Mouse (Mus musculus) lung, postnatal 36 days (tissue): ENCODE measurements around the gene Ctsw.

Experiments used
- DNase-seq: peaks from one replicate; pipeline ENCODE4 v3.0.0; 2022; ENCODE audit warnings: mixed read lengths

The Ctsw gene

DNA sequence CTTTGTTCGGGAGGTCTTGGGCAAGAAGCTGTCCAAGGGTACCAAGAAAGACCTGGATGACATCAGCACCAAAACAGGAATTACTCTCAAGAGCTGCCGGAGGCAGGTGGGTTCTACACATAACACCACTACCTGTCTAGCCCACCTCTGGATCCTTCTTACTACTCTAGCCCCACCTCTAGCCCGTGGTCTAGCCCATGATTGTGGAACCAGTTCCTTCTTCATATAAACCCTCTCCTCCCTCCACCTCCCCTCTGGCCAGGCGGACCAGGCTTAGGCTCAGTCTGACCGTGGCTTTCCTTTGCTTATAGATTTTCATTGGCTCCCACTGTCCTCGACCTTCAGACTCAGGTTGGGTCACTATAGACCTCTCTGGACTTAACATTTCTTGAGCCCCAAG is 6.9 kb downstream of the Ctsw start:
- no peak for DNase-seq

DNA sequence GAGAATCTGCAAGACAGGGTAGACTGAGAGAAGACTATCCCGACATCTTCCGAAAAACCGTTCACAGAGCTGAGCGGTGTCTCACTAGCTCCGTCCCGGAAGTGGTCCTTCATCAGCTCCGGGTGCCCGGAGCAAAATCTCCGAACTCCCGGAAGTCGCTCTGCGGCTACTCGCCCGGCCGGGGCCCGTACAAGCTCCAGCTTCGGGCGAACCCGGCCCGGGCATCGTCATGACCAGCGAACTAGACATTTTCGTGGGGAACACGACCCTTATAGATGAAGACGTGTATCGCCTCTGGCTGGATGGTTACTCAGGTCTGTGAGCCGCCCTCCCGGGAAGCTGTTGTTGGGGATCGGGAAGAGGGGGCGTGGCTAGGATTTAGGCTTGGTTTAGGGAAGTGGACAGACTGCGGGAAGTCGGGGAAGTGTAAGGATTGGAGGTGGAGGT is 7.8 kb downstream of the Ctsw start, which contains the start of gene Fibp:
TSS of gene Fibp (plus strand) at position 151 of the 447 bp plus-strand sequence.
- peak; percentile 92 for DNase-seq

DNA sequence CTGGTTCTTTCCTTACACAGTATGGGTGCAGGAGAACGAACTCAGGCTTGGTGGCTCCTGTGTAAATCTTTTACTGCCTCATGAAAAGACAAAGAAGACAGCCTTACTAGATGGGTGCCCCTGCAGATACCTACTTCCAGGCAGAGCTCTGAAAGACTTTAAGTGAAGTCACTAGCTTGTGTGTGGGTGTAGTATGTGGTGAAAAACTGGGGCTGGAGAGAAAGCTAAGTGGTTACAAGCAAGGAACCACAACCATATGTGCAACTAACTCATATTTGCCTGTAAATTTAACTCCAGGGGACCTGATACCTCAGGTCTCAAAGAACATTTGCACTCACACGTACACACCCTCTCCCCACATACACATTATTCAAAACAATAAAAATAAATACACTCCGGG is 8.4 kb downstream of the Ctsw start:
- DNase-seq: no peak

DNA sequence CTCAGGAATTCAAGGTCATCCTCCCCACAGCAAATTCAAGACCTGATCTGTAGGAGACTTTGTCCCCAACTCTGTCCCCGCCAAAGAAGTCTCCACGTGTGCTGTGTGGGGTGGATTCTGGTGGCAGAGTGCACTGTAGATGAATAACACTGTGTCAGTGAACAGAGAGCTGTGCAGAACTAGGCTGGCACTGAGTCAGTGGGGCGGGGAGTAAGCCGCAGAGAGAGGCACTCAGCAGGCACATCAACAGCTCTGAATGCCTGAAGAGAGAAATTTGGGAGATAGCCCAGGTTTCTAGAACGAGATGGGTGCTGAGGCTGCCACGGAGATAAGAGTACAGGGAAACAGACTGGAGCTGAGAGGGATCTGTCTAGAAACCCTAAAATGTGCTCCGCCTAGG is 9.3 kb downstream of the Ctsw start:
- DNase-seq: no peak

DNA sequence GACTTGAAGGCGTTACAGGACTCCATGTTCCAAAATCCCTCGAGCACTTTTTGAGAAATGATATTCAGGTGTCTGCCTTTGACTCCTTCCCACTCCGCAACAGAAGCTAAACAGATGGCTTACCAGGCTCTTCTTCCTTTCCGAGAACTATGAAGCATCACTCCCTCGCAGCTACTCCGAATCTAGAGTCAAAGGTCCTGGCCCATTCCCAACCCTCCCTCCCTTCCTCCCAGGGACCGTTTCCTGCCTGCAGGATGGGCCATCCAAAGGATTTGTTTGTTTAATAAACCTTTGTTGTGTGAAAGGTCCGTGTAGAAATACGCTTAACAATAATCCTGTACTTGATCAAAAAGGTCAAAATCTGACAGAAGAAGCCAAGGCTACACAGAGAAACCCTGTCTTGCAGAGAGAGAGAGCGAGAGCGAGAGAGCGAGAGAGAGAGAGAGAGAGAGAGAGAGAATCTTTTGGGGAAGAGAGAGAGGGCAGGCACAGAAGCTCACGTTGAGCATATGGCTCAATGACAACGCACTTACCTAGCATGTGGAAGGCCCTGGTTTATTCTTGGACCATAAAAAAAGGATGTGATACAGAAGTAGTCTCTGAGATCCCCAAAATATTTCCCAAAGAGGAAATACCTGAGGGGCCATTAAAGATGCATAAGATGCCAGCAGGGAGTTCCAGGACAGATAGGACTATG is 10.4 kb downstream of the Ctsw start, which contains the start of gene Ccdc85b:
TSS of gene Ccdc85b (minus strand) at position 149 of the 697 bp plus-strand sequence.
- DNase-seq: no peak

DNA sequence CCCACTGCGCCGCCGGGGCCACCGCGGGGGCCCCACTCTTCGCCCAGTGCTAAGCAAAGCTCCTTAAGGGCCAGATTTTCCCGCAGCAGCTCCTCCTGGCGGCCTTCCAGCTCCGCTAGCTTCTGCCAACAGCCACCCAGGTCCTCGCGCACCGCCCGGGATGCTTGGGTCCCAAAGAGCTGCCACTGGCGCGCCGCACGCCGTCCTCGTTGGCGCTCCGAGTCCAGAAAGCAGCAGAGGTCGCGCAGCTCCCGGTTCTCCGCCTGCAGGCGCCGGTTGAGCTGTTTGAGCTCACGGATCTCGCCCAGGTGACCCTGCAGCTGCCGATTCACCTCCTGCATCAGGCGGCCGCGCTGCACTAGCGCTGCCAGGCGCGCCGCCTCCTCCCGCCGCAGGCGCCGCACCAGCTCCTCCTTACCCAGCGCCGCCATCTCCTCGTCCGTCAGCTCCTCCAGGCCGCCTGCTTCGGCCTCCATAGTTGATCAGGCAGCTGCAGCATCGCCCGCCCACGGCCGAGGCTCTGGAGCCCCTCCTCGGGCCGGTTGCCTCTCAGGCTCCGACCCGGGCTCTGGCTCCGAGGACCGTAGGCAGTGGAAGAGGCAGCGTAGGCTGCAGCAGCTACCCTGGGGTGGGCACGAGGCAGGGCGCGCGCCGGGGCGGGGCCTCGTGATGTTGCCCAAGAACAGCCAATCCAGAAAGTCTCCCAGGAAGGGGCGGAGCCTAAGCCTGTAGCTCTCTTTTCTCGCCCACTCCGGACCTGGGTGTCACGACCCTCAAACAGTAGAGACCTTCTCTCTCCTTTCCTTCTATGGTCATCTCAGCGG is 11.2 kb downstream of the Ctsw start:
- DNase-seq: peak; percentile 98

DNA sequence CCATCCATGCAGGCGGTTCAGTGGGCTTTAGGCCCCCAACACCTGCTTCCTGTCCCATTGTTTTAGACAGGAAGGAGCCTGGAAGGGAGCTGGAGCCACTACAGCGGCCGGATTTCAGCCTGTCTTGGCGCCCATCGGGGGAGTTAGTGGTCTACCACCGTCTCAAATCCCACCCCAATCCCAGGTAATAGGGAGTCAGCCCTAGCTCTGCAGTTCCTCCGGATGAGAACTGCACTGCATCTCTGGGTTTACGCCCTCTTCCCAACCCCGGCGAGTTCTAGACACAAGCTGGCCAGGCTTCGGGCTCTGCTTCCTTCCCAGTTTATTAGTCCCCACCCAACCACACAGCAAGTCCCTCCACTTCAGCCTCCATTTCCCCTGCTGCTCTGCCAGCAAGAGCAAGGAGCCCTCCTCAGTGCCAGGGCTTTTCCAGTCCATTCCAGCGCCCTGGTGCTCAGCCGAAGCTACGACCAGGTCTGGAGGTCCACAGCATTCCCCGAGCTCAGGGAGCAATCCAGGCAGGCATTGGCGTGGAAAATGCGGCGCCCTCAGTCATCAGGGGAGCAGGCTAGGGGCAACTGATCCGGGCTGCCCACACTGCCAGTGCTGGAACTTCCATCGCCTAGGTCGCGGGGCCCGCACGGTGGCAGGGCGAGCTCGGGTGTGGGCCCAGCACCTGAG is 11.9 kb downstream of the Ctsw start:
- peak; percentile 65 for DNase-seq

DNA sequence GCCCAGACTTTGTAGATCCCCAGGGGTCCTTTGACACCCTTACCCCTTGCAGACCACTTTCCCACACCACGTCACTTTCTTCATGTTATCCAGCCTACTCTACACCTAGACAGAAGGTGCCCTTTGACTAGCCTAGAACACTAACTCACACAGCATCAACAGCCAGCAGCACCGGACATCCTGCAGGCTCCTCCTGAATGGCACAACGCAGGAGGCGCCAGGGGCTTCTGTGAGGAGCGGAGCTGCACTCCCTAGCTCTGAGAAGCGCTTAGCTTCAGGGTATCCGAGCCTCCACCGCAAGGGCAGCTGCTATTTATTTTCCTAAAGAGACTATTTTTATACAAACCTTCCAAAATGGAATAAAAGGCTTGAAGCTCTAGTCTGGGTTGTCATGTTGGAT is 12.7 kb downstream of the Ctsw start:
- DNase-seq: no peak

DNA sequence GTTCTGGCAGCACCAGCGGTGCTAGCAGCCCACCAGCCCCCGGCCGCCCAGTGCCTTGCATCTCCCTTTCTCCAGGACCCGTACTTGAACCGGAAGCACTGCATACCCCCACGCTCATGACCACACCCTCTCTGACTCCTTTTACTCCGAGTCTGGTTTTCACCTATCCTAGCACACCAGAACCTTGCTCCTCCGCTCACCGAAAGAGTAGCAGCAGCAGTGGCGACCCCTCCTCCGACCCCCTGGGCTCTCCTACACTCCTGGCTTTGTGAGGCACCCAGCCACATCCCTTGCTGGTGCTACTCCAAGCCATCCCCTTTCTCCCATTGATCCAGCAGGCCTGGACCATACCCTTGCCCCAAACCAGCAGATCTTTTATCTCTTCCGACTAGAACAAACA is 13.3 kb downstream of the Ctsw start:
- no peak for DNase-seq

DNA sequence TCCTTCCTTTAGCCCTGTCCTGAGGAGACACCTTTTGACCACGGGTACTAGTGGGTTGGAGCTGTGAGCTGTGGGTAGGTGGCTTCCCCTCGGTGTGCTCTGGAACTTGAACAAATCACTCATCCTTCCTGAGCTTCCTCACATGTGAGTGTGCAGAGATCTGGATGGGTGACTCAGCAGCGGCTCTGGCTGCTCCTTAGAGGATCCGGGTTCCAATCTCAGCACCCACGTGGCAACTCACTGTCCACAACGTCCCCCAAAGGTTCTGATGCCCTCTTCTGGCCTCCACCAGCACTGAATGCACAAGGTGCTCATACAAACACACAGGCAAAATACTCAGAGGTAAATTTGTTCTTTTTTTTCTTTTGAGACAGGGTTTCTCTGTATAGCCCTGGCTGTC is 16.5 kb downstream of the Ctsw start:
- no peak for DNase-seq

DNA sequence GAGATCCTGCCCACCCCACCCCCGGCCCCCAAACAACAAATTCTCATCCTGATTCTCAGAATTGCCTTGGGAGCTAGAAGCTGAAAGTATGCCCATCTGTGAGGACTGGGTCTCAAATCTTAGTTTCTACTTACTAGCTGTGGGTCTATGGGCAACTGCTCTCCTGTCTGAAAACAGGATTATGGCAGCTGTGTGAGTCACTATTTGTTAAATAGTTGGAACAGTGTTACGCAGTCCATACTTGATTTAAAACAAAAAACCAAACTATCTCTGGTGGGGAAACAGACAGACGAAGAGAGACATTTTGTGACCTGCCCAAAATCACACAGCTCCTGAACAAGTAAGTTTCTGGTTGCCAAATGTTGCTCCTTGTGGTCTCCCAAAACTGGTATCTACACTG is 18.6 kb downstream of the Ctsw start:
- DNase-seq: no peak

DNA sequence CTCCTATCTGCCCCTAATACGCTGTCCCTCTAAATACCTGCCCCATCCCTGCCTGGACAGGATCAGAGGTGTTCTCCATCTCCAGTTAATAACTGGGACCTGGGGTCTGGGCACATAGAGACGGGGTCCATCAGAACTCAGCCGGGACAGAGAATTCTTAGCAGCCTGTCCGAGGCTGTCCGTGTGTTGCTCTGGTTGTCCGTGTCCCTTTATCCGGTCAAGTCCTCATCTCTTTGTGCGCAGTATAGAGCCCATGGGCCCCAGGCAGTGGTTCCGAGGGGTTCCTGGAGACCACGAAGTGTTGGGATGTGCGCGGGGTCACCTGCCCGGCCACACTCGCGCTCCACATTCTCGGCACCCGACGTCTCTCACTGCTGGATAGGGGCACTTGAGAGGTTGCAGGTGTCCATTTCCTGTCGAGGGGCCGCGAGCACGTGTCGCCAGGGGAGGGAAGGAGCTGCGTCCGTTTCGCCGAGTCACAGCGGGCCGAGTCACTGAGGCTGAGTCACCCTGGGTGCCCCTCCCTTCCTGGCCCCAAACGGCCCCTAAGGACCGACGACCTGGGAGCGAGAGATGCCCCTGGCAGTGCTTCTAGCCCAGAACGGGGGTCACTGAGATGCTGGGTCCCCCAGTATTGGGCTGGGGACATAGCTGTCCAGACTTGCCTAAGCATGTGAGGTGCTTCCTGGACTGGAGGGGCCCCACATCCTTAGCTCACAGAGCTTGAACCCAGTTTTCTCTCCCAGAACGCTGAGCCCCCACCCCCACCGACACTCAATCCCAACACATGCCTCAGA is 19.8 kb downstream of the Ctsw start:
- DNase-seq: no peak

DNA sequence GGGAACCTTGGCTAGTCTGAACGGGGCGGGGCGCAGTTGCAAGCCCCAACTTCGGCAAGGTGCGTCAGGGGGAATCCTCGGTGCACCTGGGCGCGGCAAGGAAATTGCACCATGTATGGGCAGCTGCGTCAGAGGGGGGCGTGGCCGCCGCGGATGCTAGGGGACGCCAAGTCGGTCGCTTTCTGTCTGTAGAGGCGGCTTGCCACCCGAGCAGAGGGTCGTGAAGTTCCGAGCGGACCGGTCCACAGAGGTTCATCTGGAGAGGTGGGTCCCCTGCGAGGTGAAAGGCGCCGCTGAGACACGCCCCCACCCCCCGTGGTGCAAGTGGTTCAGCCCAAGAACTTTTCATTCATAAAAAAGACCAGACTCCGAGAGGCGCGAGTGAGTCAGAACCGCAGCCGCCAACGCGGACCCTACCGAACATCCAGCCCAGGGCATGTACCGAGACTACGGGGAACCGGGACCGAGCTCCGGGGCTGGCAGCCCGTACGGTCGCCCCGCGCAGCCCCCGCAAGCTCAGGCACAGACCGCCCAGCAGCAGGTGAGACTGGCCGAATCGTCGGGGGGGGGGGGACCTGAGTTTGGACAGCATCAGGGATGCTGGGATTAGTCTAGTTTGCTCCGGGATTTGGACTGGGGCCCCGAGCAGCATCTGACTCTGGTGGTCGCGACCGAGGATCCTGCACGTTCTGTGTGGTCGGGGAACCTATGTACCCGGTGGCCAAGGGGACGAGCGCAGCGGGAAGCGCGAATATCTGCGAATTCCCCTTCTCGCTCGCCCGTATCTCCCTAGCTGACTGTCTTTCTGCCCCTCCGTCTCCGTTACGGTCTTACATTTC is 20.6 kb downstream of the Ctsw start, which contains the start of gene Fosl1:
TSS of gene Fosl1 (plus strand) at position 33 of the 839 bp plus-strand sequence.
- DNase-seq: peak; percentile 82

DNA sequence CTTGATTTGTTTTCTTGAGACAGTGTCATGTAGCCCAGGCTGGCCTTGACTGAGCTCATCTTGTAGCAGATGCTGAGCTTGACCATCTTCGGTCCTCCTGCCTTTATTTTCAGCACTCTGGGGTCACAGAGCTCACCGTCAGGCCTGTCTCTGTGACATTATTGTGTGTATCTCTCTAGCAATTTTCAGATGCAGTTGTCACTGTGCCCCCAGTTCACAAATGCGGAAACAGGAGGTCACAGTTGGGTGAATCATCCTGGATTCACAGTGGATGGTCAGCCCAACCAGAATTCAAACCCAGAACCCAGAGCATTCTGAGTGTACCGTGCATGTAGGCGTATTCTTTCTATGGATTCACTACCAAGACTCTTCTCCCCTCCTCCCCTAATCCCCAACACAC is 22.6 kb downstream of the Ctsw start:
- no peak for DNase-seq

DNA sequence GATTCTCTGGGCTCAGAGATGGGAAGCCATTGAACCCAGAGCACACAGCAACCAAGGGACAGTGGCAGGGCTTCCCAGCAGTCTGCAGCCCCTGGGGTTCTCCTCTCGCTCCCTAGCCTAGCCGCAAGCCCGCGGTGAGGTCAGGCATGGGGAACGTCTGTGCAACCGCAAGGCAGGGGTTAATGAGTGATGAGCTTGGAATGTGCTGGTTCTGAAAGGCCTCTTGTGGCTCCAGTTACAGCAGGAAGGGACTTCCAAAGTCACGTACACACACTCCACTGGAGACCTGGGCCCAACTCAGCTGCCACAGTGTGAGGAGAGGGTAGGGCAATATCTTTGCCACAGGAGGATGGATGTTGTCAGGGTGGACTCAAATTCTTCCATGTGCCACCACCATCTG is 23.4 kb downstream of the Ctsw start:
- no peak for DNase-seq

DNA sequence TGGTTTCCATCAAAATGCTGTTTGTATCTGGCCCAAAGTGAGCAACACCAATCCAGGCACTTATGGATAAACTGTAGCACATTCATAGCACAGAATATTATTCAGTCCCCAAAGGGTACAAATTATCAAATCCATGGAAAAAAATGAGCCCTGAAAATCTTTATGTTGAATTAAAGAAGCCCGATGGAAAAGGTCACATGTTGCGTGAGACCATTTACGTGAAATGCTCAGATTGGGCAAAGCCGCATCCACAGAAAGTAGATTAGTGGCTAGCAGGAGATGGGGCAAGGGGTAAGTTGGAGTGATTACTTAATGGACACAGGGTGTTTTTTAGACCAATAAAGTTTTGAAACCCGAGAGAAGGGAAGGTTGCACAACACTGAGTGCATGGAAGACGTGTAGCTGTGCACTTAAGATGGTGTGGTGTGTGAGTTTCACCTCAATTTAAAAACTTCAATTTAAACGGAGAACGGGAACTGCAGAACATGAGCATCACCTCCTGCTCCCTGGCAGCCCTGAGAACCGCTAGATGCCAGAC is 23.9 kb downstream of the Ctsw start:
- peak; percentile 39 for DNase-seq

DNA sequence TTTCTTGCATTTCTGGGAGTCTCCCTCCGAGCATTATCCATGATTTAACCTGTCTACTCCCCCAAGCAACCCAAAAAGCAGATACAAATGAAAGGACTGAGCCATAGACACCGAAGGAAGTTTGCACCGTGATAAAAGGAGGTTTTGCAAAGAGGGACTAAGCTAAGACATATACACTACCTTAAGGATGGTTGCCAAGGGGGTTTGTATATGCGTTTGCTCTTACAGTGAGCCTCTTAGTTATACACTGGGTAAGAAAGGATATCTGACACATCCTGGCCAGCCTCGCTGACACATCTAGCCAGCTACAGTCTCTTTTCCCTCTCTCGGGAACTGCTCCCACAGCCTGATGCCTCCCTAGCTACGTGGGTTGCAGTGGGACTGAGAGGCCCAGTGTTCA is 34.4 kb downstream of the Ctsw start:
- DNase-seq: no peak

DNA sequence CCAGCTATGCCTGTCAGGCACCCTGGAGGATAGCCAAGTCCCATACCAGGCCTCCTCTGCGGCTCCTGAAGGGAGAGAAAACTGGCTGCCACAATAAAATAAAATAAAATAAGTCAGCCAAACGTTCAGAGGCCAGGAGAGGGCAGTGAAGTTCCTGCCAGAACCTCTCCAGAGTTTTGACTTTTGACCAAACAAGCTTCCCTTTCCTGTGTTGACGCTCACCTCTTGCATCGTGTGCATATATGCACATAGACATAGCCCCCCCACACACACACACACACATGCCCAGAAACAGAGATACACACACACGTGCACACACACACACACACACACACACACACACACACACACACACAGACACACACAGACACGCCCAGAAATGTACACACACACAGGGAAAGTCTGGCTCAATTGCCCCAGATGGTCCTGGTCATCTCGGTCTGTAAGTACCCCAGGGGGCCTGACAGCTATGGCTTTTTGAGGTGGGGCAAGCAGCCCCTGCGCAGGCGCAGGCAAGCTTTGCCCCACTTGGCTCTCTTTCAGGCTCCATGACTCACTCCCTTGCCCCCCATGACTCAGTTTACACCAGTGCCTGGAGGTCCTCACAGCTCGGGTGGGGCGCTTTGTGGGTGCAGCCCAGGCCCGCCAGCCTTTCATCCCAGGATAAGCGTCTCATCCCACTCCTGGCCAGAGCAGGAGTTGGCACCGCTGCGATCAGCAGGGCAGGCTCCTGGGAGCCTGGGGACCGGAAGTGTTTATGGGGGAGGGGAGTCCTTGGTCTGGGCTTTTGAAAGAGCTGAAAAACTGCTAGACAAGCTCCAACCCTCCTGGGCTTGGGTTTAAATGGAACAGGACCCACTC is 35.1 kb downstream of the Ctsw start:
- peak; percentile 82 for DNase-seq

DNA sequence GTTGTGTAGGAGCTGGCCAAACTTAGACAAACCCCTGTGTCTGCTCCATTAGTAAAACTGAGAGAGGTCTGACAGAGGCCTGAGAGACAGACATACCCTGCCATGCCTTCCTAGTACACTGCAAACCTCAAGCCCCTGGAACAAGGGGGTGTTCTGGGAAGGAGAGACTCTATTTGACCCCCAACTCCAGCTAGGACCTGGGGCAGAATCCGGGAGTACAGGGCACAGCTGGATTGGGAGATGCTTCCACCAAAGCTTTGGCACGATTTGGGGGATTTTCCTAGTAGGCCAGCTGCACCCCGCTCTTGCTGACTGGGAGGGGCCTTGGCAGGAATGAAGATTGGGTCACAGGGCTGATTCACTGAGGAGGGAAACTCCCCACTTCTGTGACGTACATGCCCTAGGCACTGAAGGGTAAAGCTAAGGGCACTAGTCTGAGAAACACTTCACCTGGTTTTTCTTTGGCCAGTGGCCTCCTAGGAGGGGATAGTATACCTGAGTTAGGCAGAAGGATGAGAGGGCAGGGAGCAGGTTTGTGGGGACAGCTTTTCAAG is 36.3 kb downstream of the Ctsw start:
- DNase-seq: peak; percentile 72

DNA sequence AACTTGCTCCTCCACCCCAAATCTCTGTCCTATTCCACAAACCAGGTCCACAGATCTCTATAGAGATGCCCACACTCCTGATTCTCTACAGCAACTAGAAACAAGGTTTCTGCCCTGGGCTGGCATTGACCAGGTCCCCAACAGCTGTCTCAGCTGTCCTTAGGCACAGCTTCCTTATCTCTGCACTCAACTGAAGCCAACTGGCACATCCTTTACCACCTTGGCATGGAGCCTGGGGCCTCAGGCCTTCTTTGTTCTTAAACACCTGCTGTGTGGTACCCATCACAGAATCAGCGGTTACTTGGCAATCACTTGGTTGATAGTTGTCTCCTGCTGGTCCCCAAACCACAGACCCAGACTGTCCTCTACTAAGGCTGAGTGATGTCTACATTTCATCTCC is 37.9 kb downstream of the Ctsw start:
- DNase-seq: no peak
